Mouse (Mus musculus) brain, embryonic 18.5 days (tissue): ENCODE data around the gene S100pbp.

ENCODE experiments used
- DNase-seq: peaks from one replicate; pipeline ENCODE4 v3.0.0-alpha.2; 2012; ENCODE audit warnings: low read depth, low spot score

Gene S100pbp

GRCm38 (mm10) chr4:129130149-129130548 lies 59.4 kb downstream of the S100pbp start:
- no peak for DNase-seq

GRCm38 (mm10) chr4:129129387-129129786 lies 60.1 kb downstream of the S100pbp start:
- no peak for DNase-seq

GRCm38 (mm10) chr4:129128582-129129338 lies 60.8 kb downstream of the S100pbp start:
- no peak for DNase-seq

- no peak for DNase-seq
Observed at GRCm38 (mm10) chr4:129125736-129126451, 63.6 kb downstream of the S100pbp start.

- no peak for DNase-seq
Observed at GRCm38 (mm10) chr4:129124652-129125146, 64.8 kb downstream of the S100pbp start.

- DNase-seq = no peak
Observed at GRCm38 (mm10) chr4:129122719-129123118, 66.8 kb downstream of the S100pbp start.

GRCm38 (mm10) chr4:129122107-129122506 lies 67.4 kb downstream of the S100pbp start:
- no peak for DNase-seq

GRCm38 (mm10) chr4:129121569-129122086 lies 67.9 kb downstream of the S100pbp start, which contains the start of gene Hpca:
Hpca (minus strand) TSS chr4:129122036.
- DNase-seq = no peak

- no peak for DNase-seq
Observed at GRCm38 (mm10) chr4:129120520-129121445, 68.7 kb downstream of the S100pbp start.

- no peak for DNase-seq
Observed at GRCm38 (mm10) chr4:129119708-129120107, 69.8 kb downstream of the S100pbp start.

- DNase-seq = no peak
Observed at GRCm38 (mm10) chr4:129117720-129118510, 71.6 kb downstream of the S100pbp start.

GRCm38 (mm10) chr4:129116703-129117102 lies 72.8 kb downstream of the S100pbp start:
- DNase-seq = no peak

GRCm38 (mm10) chr4:129113083-129113988 lies 76.2 kb downstream of the S100pbp start:
- DNase-seq = no peak

- DNase-seq = no peak
Observed at GRCm38 (mm10) chr4:129112231-129112630, 77.3 kb downstream of the S100pbp start.

- DNase-seq = no peak
Observed at GRCm38 (mm10) chr4:129111350-129111749, 78.2 kb downstream of the S100pbp start.

- DNase-seq = no peak
Observed at GRCm38 (mm10) chr4:129110804-129111203, 78.7 kb downstream of the S100pbp start.

- DNase-seq = no peak
Observed at GRCm38 (mm10) chr4:129108624-129109023, 80.9 kb downstream of the S100pbp start.

GRCm38 (mm10) chr4:129107348-129107899 lies 82.1 kb downstream of the S100pbp start:
- no peak for DNase-seq

- no peak for DNase-seq
Observed at GRCm38 (mm10) chr4:129106073-129106472, 83.5 kb downstream of the S100pbp start.
